Mouse (Mus musculus): ENCODE measurements around the gene Pnma3. TPM values are rescaled to one million over a fixed set of nuclear protein-coding genes. Genes with fewer than 3 reads are reported as not detected.

The Pnma3 gene
- not detected in 2 replicates for polyA plus RNA-seq (2012; rRNA removed)

- Histone ChIP-seq H3K27me3 (replicated peaks; ENCODE audit: control insufficient read depth, insufficient read depth, low read length) (no peaks in the 10 kb centered on the region), H3K4me3 (ENCODE audit: insufficient read depth, low read depth, low read length) (no peak within 1 kb of the TSS), H3K36me3 (ENCODE audit: control insufficient read depth, insufficient read depth, low read length) (no peaks in the 10 kb centered on the region), H3K27ac (ENCODE audit: insufficient read depth, low read depth, low read length) (no peak within 1 kb of the TSS), H3K4me1 (ENCODE audit: control insufficient read depth, insufficient read depth, low read length) (no peaks in the 10 kb centered on the region)
- no peak for TF ChIP-seq CTCF (conservative IDR thresholded peaks at IDR 0.05; ENCODE audit: insufficient read depth, insufficient read length, low read depth, low read length)
- no peak for TF ChIP-seq POLR2A (IDR thresholded peaks at IDR 0.05; ENCODE audit: low read depth, low read length)
- DNase-seq = no peak
- WGBS = 14% methylated on average over 7 of the region's 7 CpGs
These were observed at the start of gene Pnma3 for GRCm38 (mm10) chrX:73064415-73064793. Gene Pnma3 (plus strand): TSS chrX:73064787.

GRCm38 (mm10) chrX:73037003-73037402 lies 27.6 kb upstream of the Pnma3 start, which contains the start of gene Pnma5:
Gene Pnma5 (minus strand): TSS chrX:73037103.
- TF ChIP-seq POLR2A (IDR thresholded peaks at IDR 0.05; ENCODE audit: low read depth, low read length) = no peak
- no peak for TF ChIP-seq CTCF (conservative IDR thresholded peaks at IDR 0.05; ENCODE audit: insufficient read depth, insufficient read length, low read depth, low read length)
- 86% methylated on average over 1 of the region's 1 CpGs for WGBS
- no peak for DNase-seq
- Histone ChIP-seq H3K36me3 (ENCODE audit: control insufficient read depth, insufficient read depth, low read length) (no peaks in the 10 kb centered on the region), H3K27me3 (replicated peaks; ENCODE audit: control insufficient read depth, insufficient read depth, low read length) (no peaks in the 10 kb centered on the region), H3K27ac (ENCODE audit: insufficient read depth, low read depth, low read length) (no peak within 1 kb of the TSS), H3K4me3 (ENCODE audit: insufficient read depth, low read depth, low read length) (no peak within 1 kb of the TSS), H3K4me1 (ENCODE audit: control insufficient read depth, insufficient read depth, low read length) (no peaks in the 10 kb centered on the region)

- Histone ChIP-seq H3K27ac (ENCODE audit: insufficient read depth, low read depth, low read length) (no peak overlapping the region), H3K4me1 (ENCODE audit: control insufficient read depth, insufficient read depth, low read length) (no peaks in the 10 kb centered on the region), H3K36me3 (ENCODE audit: control insufficient read depth, insufficient read depth, low read length) (no peaks in the 10 kb centered on the region), H3K27me3 (replicated peaks; ENCODE audit: control insufficient read depth, insufficient read depth, low read length) (no peaks in the 10 kb centered on the region), H3K4me3 (ENCODE audit: insufficient read depth, low read depth, low read length) (no peak overlapping the region)
- no peak for DNase-seq
- no peak for TF ChIP-seq CTCF (conservative IDR thresholded peaks at IDR 0.05; ENCODE audit: insufficient read depth, insufficient read length, low read depth, low read length)
- no peak for TF ChIP-seq POLR2A (IDR thresholded peaks at IDR 0.05; ENCODE audit: low read depth, low read length)
- WGBS = 90% methylated on average over 8 of the region's 8 CpGs
These were observed 25.8 kb upstream of the Pnma3 start for GRCm38 (mm10) chrX:73038831-73039230.

GRCm38 (mm10) chrX:73039666-73040065 lies 24.9 kb upstream of the Pnma3 start:
- no peaks in the 10 kb centered on the region for H3K4me1 ChIP-seq (ENCODE audit: control insufficient read depth, insufficient read depth, low read length)
- H3K27ac ChIP-seq (ENCODE audit: insufficient read depth, low read depth, low read length) = no peak overlapping the region
- no peak for DNase-seq
- WGBS = 84% methylated on average over 12 of the region's 12 CpGs
- no peak for TF ChIP-seq POLR2A (IDR thresholded peaks at IDR 0.05; ENCODE audit: low read depth, low read length)
- no peak for TF ChIP-seq CTCF (conservative IDR thresholded peaks at IDR 0.05; ENCODE audit: insufficient read depth, insufficient read length, low read depth, low read length)
- no peaks in the 10 kb centered on the region for H3K27me3 ChIP-seq (replicated peaks; ENCODE audit: control insufficient read depth, insufficient read depth, low read length)
- H3K4me3 ChIP-seq (ENCODE audit: insufficient read depth, low read depth, low read length) = no peak overlapping the region
- no peaks in the 10 kb centered on the region for H3K36me3 ChIP-seq (ENCODE audit: control insufficient read depth, insufficient read depth, low read length)

- Histone ChIP-seq H3K27me3 (replicated peaks; ENCODE audit: control insufficient read depth, insufficient read depth, low read length) (no peaks in the 10 kb centered on the region), H3K4me3 (ENCODE audit: insufficient read depth, low read depth, low read length) (no peak overlapping the region), H3K27ac (ENCODE audit: insufficient read depth, low read depth, low read length) (no peak overlapping the region), H3K4me1 (ENCODE audit: control insufficient read depth, insufficient read depth, low read length) (no peaks in the 10 kb centered on the region), H3K36me3 (ENCODE audit: control insufficient read depth, insufficient read depth, low read length) (no peaks in the 10 kb centered on the region)
- TF ChIP-seq POLR2A (IDR thresholded peaks at IDR 0.05; ENCODE audit: low read depth, low read length) (no peak), CTCF (conservative IDR thresholded peaks at IDR 0.05; ENCODE audit: insufficient read depth, insufficient read length, low read depth, low read length) (peak; percentile 94)
- peak; percentile 93 for DNase-seq
- 6% methylated on average over 14 of the region's 14 CpGs for WGBS
These were observed 10.6 kb upstream of the Pnma3 start for GRCm38 (mm10) chrX:73053860-73054563.

GRCm38 (mm10) chrX:73061528-73061927 lies 3.1 kb upstream of the Pnma3 start:
- Histone ChIP-seq H3K4me1 (ENCODE audit: control insufficient read depth, insufficient read depth, low read length) (no peaks in the 10 kb centered on the region), H3K36me3 (ENCODE audit: control insufficient read depth, insufficient read depth, low read length) (no peaks in the 10 kb centered on the region), H3K4me3 (ENCODE audit: insufficient read depth, low read depth, low read length) (no peak overlapping the region), H3K27me3 (replicated peaks; ENCODE audit: control insufficient read depth, insufficient read depth, low read length) (no peaks in the 10 kb centered on the region), H3K27ac (ENCODE audit: insufficient read depth, low read depth, low read length) (no peak overlapping the region)
- WGBS = 94% methylated on average over 1 of the region's 1 CpGs
- no peak for DNase-seq
- no peak for TF ChIP-seq CTCF (conservative IDR thresholded peaks at IDR 0.05; ENCODE audit: insufficient read depth, insufficient read length, low read depth, low read length)

GRCm38 (mm10) chrX:73062323-73062722 lies 2.3 kb upstream of the Pnma3 start:
- no peaks in the 10 kb centered on the region for H3K36me3 ChIP-seq (ENCODE audit: control insufficient read depth, insufficient read depth, low read length)
- no peak overlapping the region for H3K27ac ChIP-seq (ENCODE audit: insufficient read depth, low read depth, low read length)
- no peak overlapping the region for H3K4me3 ChIP-seq (ENCODE audit: insufficient read depth, low read depth, low read length)
- no peaks in the 10 kb centered on the region for H3K27me3 ChIP-seq (replicated peaks; ENCODE audit: control insufficient read depth, insufficient read depth, low read length)
- WGBS = 51% methylated on average over 5 of the region's 5 CpGs
- TF ChIP-seq POLR2A (IDR thresholded peaks at IDR 0.05; ENCODE audit: low read depth, low read length) (no peak), CTCF (conservative IDR thresholded peaks at IDR 0.05; ENCODE audit: insufficient read depth, insufficient read length, low read depth, low read length) (no peak)
- DNase-seq = no peak
- no peaks in the 10 kb centered on the region for H3K4me1 ChIP-seq (ENCODE audit: control insufficient read depth, insufficient read depth, low read length)

Measured in kidney, adult 2 months (tissue).